Mouse (Mus musculus): ENCODE measurements around the gene Cbr4.

Gene Cbr4

GRCm38 (mm10) chr8:61550006-61550748, 62.6 kb downstream of the Cbr4 start:
- no peak for DNase-seq (ENCODE audit: low spot score)

GRCm38 (mm10) chr8:61552221-61552620, 64.7 kb downstream of the Cbr4 start:
- DNase-seq (ENCODE audit: low spot score), result no peak

- no peak for DNase-seq (ENCODE audit: low spot score)
These were observed 65.3 kb downstream of the Cbr4 start for GRCm38 (mm10) chr8:61552755-61553402.

GRCm38 (mm10) chr8:61555343-61555742, 67.8 kb downstream of the Cbr4 start:
- no peak for DNase-seq (ENCODE audit: low spot score)

- no peak for DNase-seq (ENCODE audit: low spot score)
These were observed 68.7 kb downstream of the Cbr4 start for GRCm38 (mm10) chr8:61556219-61556618.
